Mouse (Mus musculus) lung, embryonic 14.5 days (tissue): ENCODE measurements around the gene Msi2. TPM values are rescaled to one million over a fixed set of nuclear protein-coding genes. Genes with fewer than 3 reads are reported as not detected.

Experiments used
- ATAC-seq: fragments of 200-750 bp; cut with Nextera tagmentation; 2 replicates; pipeline ENCODE4 v1.8.0; 2017; ENCODE audit warnings: mild to moderate bottlenecking, moderate TSS enrichment, moderate library complexity; ENCODE audit not compliant: insufficient read depth
- DNase-seq: peaks from one replicate; pipeline ENCODE4 v3.0.0-alpha.2; 2015
- H3K27ac ChIP-seq: fragments of 300-500 bp; sonication (generic); 2 replicates; pipeline ENCODE4 v1.5.1; 2014; ENCODE audit warnings: low read depth, mild to moderate bottlenecking, moderate library complexity
- H3K27me3 ChIP-seq: fragments of 300-500 bp; sonication (generic); 2 replicates; pipeline ENCODE4 v1.6.1; 2014; ENCODE audit warnings: low read length, control low read depth; ENCODE audit not compliant: insufficient read depth
- H3K36me3 ChIP-seq: fragments of 300-500 bp; sonication (generic); 2 replicates; pipeline ENCODE4 v1.6.1; 2014; ENCODE audit warnings: control low read depth; ENCODE audit not compliant: insufficient read depth
- H3K4me1 ChIP-seq: fragments of 300-500 bp; sonication (generic); 2 replicates; pipeline ENCODE4 v1.6.1; 2014; ENCODE audit warnings: antibody characterized with exemption, control low read depth; ENCODE audit not compliant: insufficient read depth
- H3K4me2 ChIP-seq: fragments of 300-500 bp; sonication (generic); 2 replicates; pipeline ENCODE4 v1.6.1; 2014; ENCODE audit warnings: mild to moderate bottlenecking
- H3K4me3 ChIP-seq: fragments of 300-500 bp; sonication (generic); 2 replicates; pipeline ENCODE4 v1.5.1; 2014; ENCODE audit warnings: low read depth, low read length
- H3K9ac ChIP-seq: fragments of 300-500 bp; sonication (generic); 2 replicates; pipeline ENCODE4 v1.6.1; 2014
- H3K9me3 ChIP-seq: fragments of 300-500 bp; sonication (generic); 2 replicates; pipeline ENCODE4 v1.6.1; 2016; ENCODE audit warnings: low read depth, low read length, control low read depth
- CTCF ChIP-seq: IDR thresholded peaks from 2 replicates; pipeline ENCODE4 v1.5.1; 2016; ENCODE audit warnings: antibody characterized with exemption, low read depth
- WGBS: fragments of 180-500 bp; shearing (Covaris S2); extraction: QIAGEN DNeasy Blood & Tissue Kit; methylation state at CpG from one replicate; pipeline ENCODE4 v1.1.7; 2014; 5-methylcytosine and 5-hydroxymethylcytosine counted together
- polyA plus RNA-seq: library from polyadenylated mRNA; unstranded; fragments of >200 nt; fragmentation: Nextera tagmentation; extraction: Ambion mirVana; gene quantifications from 2 replicates; pipeline ENCODE4 v1.2.1, GENCODE M21; 2014

Msi2 gene
- polyA plus RNA-seq, 1 experiment from 2014 or later, result 12.7 TPM

- no peaks in the 10 kb centered on the region for H3K36me3 ChIP-seq
- peak; percentile 81 for DNase-seq
- WGBS, result 9% methylated on average over 15 of the region's 15 CpGs
- peaks cover 40% of the 10 kb centered on the region for H3K4me1 ChIP-seq
- H3K4me3 ChIP-seq, result no peak overlapping the region
- peak overlapping the region; percentile 65 for H3K27ac ChIP-seq
- peak overlapping the region; percentile 30; the same call in 1 of the 2 replicates for H3K4me2 ChIP-seq
- TF ChIP-seq CTCF, result 0 out of 2 replicates have a peak, but pooled peaks have one; percentile 11
- ATAC-seq, result peak; percentile 67
- no peaks in the 10 kb centered on the region for H3K9me3 ChIP-seq
- H3K27me3 ChIP-seq, result no peaks in the 10 kb centered on the region
- no peak overlapping the region for H3K9ac ChIP-seq
These were observed 97.9 kb downstream of the Msi2 start for GRCm38 (mm10) chr11:88620158-88620973.

- peaks cover 43% of the 10 kb centered on the region for H3K4me1 ChIP-seq
- WGBS, result 55% methylated on average over 9 of the region's 9 CpGs
- no peaks in the 10 kb centered on the region for H3K27me3 ChIP-seq
- no peaks in the 10 kb centered on the region for H3K36me3 ChIP-seq
- TF ChIP-seq CTCF, result no peak
- peak overlapping the region; percentile 30; the same call in 1 of the 2 replicates for H3K4me2 ChIP-seq
- peak overlapping the region; percentile 65; the same call in 1 of the 2 replicates for H3K27ac ChIP-seq
- no peak overlapping the region for H3K9ac ChIP-seq
- no peak for ATAC-seq
- no peaks in the 10 kb centered on the region for H3K9me3 ChIP-seq
- no peak for DNase-seq
- H3K4me3 ChIP-seq, result no peak overlapping the region
These were observed 98.7 kb downstream of the Msi2 start for GRCm38 (mm10) chr11:88619468-88620157.

- ATAC-seq (no peak), DNase-seq (no peak)
- H3K4me1 ChIP-seq, result peaks cover 47% of the 10 kb centered on the region
- TF ChIP-seq CTCF, result peak; percentile 44
- no peak overlapping the region for H3K9ac ChIP-seq
- H3K4me2 ChIP-seq, result no peak overlapping the region
- H3K27ac ChIP-seq, result no peak overlapping the region
- no peaks in the 10 kb centered on the region for H3K36me3 ChIP-seq
- 37% methylated on average over 9 of the region's 9 CpGs for WGBS
- no peaks in the 10 kb centered on the region for H3K27me3 ChIP-seq
- H3K4me3 ChIP-seq, result no peak overlapping the region
- no peaks in the 10 kb centered on the region for H3K9me3 ChIP-seq
These were observed 99.5 kb downstream of the Msi2 start for GRCm38 (mm10) chr11:88618732-88619309.

- no peak overlapping the region for H3K4me2 ChIP-seq
- TF ChIP-seq CTCF, result no peak
- WGBS, result 43% methylated on average over 16 of the region's 16 CpGs
- H3K4me1 ChIP-seq, result peaks cover 49% of the 10 kb centered on the region
- no peaks in the 10 kb centered on the region for H3K9me3 ChIP-seq
- no peak overlapping the region for H3K4me3 ChIP-seq
- H3K27ac ChIP-seq, result no peak overlapping the region; the same call in 1 of the 2 replicates
- ATAC-seq (no peak), DNase-seq (no peak)
- H3K27me3 ChIP-seq, result no peaks in the 10 kb centered on the region
- no peak overlapping the region for H3K9ac ChIP-seq
- H3K36me3 ChIP-seq, result no peaks in the 10 kb centered on the region
These were observed 100.3 kb downstream of the Msi2 start for GRCm38 (mm10) chr11:88618005-88618501.

GRCm38 (mm10) chr11:88617380-88617779, 100.9 kb downstream of the Msi2 start:
- no peak for ATAC-seq
- H3K27ac ChIP-seq, result no peak overlapping the region
- no peak overlapping the region for H3K4me2 ChIP-seq
- H3K4me3 ChIP-seq, result no peak overlapping the region
- no peaks in the 10 kb centered on the region for H3K9me3 ChIP-seq
- H3K4me1 ChIP-seq, result peaks cover 47% of the 10 kb centered on the region
- H3K36me3 ChIP-seq, result no peaks in the 10 kb centered on the region
- no peak for TF ChIP-seq CTCF
- WGBS, result 93% methylated on average over 11 of the region's 11 CpGs
- no peak overlapping the region for H3K9ac ChIP-seq
- DNase-seq, result no peak
- H3K27me3 ChIP-seq, result no peaks in the 10 kb centered on the region

GRCm38 (mm10) chr11:88614527-88615305, 103.6 kb downstream of the Msi2 start:
- peaks cover 33% of the 10 kb centered on the region for H3K4me1 ChIP-seq
- no peaks in the 10 kb centered on the region for H3K27me3 ChIP-seq
- H3K4me2 ChIP-seq, result no peak overlapping the region
- ATAC-seq (no peak), DNase-seq (no peak)
- H3K27ac ChIP-seq, result peak overlapping the region; percentile 63; the same call in 1 of the 2 replicates
- TF ChIP-seq CTCF, result no peak
- H3K4me3 ChIP-seq, result no peak overlapping the region
- H3K36me3 ChIP-seq, result no peaks in the 10 kb centered on the region; the same call in 1 of the 2 replicates
- 69% methylated on average over 11 of the region's 11 CpGs for WGBS
- H3K9ac ChIP-seq, result no peak overlapping the region
- no peaks in the 10 kb centered on the region for H3K9me3 ChIP-seq
